Mouse (Mus musculus) gastrocnemius, postnatal 25 days (tissue): ENCODE data around the gene Plk1. TPM values are rescaled to one million over a fixed set of nuclear protein-coding genes. Genes with fewer than 3 reads are reported as not detected.

Source experiments
- DNase-seq: peaks from one replicate; pipeline ENCODE4 v3.0.0; 2022
- total RNA-seq, 2 experiments: library from RNA; stranded (reverse); gene quantifications; 1 replicate in 1 of 2; 2 replicates in 1 of 2; pipeline ENCODE4 v1.2.3; 2021

The Plk1 gene
- total RNA-seq, 2 experiments from 2014 or later, result 0.56 to 0.96 TPM

DNA sequence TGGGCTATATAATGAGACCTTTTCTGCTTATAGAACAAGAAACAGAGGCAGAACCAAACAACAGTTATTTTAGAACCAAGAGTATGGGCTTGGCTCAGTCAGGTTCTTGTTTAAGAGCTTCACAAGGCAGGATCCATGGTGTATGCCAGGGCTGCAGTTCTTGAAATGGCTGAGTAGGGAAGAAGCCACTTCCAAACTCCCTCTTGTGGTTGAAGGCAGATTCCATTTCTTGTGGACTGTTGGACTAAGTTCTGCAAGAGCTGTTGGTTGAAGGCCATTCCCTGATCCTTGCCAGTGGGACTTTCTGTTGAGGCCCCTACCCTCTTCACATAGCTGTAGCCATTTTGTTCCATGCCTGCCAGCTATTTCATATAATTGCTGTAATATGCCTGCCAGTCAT lies 34.7 kb downstream of the Plk1 start:
- no peak for DNase-seq

DNA sequence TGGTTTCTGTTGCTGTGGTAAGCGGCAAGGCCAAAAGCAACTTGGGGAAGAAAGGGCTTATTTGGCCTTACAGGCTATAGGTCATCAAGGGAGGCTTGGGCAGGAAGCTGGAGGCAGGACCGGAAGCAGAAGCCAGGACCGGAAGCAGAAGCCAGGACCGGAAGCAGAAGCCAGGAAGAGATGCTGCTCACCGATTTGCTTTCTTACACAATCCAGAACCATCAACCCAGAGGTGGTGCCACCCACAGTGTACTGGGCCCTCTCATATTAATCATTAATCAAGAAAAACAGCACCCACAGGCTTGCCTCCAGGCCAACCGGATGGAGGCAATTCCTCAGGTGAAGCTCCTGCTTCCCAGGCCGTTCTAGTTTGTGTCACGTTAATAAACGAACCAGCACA lies 37.5 kb downstream of the Plk1 start:
- DNase-seq, result no peak

DNA sequence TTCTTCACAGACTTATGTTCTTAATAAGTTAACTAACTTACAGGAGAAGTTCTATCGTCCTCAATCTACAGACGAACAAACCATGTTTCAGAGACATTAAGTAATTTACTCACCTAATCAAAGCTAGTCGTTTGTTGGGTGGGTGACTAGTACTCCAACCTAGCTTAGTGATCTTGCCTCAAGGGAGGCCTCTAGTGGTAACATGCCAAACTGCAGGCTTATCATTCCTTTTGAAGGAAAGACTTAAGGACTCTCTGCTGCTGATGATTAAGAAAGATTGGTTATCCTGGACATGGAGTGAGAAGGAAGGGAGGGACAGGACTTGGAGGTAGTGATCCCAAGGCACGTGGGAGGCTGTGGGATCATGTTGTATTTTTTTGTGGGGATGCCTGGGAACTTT lies 38.1 kb downstream of the Plk1 start:
- no peak for DNase-seq

DNA sequence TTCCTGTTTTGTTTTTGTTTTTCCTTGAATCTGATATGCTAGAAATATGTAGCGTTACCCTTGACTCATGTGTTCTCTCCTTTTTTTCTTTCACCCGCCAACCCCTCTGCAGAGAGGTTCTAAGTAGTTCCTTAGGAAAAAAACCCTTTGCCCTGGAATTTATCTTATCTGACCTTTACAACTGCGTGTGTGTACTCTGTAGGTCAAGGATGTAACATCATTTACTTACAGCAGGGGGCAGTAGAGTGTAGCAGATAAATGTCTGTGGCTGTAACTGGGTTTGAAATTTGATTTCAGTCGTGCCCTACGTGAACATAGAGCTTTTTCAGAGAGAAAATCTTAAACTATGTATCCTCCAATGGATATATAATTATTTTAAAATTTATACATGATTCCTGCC lies 40.1 kb downstream of the Plk1 start:
- DNase-seq, result no peak

DNA sequence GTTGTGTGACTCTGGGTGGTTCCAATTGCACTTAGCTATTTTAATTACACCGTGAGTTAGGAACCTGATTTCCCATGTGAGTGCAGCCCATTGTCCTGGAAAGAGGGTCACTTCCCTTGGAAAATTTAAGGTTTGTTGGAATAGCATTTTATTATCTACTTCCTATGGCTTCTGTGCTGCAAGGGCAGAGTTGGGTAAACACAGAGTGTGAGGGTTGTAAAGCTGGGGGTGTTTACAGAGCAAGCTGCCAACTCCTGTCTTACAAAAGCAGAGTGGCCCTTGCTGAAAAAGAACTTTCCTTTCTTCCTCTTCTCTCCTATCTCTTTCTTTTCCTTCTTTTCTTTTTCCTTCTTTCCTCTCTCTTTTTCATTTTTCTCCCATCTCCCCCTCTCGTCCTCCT lies 44.7 kb downstream of the Plk1 start:
- DNase-seq, result no peak

DNA sequence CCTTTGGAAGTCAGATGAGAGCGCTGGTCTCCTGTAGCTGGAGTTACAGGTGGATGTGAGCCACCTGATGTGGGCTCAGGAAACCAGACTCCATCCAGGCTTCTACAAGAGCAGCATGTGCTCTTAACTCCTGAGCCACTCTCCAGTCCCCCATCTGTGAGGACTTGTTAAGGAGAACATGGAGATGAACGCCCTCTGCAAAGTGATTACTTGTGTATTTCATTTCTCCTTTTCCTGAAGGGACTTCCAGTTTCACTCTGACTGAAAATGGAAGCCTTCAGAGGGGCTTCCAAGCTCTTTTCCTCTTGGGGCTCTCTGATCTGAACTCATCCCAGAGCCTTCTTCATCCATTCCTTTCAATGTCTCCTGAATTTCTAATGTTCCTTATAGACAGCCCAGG lies 46.9 kb downstream of the Plk1 start:
- DNase-seq, result no peak

DNA sequence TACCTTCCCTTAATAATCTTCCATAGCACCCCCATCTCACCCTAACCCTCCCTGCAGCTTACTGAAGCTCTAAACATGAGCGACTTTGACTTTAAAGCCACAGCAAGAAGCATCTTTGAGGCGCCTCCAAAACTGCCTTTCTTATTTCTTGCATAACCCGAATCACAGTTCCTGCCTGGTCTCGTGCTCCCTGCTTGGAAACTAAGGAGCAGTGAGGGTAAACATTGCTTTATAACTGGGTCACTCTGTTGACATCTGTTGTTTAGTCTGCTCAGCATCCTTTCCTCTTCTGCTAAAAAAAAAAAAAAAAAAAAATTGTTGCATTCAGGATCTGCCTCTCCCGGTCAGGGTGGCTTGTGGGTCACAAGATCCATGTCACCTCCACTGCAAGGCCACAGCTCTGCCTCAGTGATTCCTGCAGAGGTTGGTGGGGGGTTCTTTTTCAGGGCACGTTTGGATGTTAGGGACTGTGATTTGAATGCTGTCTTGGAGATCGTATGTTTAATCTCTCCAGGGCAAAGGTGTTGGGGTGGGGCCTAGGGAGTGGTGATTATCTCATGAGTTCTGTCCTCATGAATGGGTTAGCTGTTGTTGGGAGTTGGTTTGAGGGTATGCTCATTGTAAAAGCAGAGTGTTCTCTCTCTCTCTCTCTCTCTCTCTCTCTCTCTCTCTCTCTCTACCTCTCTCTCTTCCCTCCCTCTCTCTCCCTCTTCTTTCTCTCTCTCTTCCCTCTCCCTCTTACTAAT lies 49.2 kb downstream of the Plk1 start:
- DNase-seq, result peak; percentile 16

DNA sequence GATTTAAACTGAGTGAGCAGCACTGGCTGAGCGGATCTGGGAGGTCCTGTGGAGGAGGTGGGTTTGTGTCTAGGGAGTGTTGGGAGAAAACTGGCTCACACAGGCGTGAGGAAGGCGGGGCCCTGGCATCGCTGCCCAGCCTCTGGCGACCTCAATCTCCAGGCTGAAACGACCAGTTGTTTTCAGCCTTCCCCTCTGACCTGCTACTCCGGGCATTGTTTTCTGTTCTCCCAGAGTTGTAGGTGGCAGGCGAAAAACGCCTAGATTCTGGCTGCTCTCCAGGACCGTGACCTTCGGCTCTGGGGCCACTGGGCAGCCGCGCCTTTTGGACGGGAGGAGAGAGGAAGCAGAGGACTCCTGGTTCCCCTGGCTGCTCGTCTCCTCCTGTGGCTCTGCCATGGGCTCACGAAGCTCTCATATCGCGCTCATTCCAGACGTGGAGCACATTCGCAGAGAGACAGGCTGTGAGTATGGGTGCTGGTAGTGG lies 60.1 kb downstream of the Plk1 start, which contains the start of gene Chp2:
Chp2 (plus strand) TSS at position 182 of the 487 bp plus-strand sequence.
- peak; percentile 29 for DNase-seq

Other genes with a start within 250 kb of the Plk1 start
- 1 to 10 TPM; 8.3 to 8.7 TPM for gene Cog7, start 177.7 kb upstream of the Plk1 start, total RNA-seq
- 10 to 100 TPM; 13.2 to 22.4 TPM for gene Gga2, start 138.2 kb upstream of the Plk1 start, total RNA-seq
- 10 to 100 TPM; 23.5 to 24.6 TPM for gene Ubfd1, start 92.3 kb upstream of the Plk1 start, total RNA-seq
- 1 to 10 TPM; 5.4 to 6.8 TPM for gene Ears2, start 92.2 kb upstream of the Plk1 start, total RNA-seq
- gene Ndufab1, start 57.6 kb upstream of the Plk1 start, total RNA-seq, result 100 to 1,000 TPM; 694 to 706 TPM
- gene Palb2, start 26.5 kb upstream of the Plk1 start, total RNA-seq, result under 1 TPM; 0.43 to 0.99 TPM
- gene Dctn5, start 26.4 kb upstream of the Plk1 start, total RNA-seq, result 10 to 100 TPM; 18.4 to 20.3 TPM
- not detected for gene Ern2, start 26.8 kb downstream of the Plk1 start, total RNA-seq
- gene Chp2, start 60.1 kb downstream of the Plk1 start, total RNA-seq, result 1 to 10 TPM; 4.5 to 5.5 TPM
- gene Prkcb, start 129.3 kb downstream of the Plk1 start, total RNA-seq, result 1 to 10 TPM; 1.2 to 1.4 TPM